Mouse (Mus musculus): Measurements from ENCODE around the gene Oscp1. TPM values are rescaled to one million over a fixed set of nuclear protein-coding genes. Genes with fewer than 3 reads are reported as not detected.

Gene Oscp1
- total RNA-seq, 1 experiment from 2014 or later: 12.2 TPM

GRCm38 (mm10) chr4:126110374-126111152 is 52.2 kb downstream of the Oscp1 start:
- DNase-seq: peak; percentile 81

GRCm38 (mm10) chr4:126111153-126111549 is 52.8 kb downstream of the Oscp1 start:
- peak; percentile 33 for DNase-seq

DNA sequence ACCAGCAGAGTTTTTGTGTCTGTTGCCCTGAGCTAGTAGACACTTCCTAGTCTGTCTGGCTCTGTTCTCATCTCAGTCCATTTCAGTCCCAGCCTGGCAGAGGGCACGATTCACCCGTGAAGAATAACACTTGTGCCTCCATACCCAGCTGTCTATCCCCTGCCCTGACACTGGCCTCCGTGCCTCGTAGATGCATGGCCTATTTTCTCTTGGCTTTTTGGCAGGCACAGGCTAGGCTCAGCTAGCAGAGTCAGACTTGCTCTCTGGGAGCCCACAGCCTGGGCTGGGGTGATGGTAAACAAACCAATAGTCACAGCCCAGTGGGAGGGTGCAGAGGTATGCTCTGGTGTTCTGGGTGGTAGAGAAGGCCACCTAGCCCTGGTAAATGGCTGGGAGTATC is 54.9 kb downstream of the Oscp1 start:
- no peak for DNase-seq

- DNase-seq: peak; percentile 76
Measured at GRCm38 (mm10) chr4:126113943-126114342, 55.6 kb downstream of the Oscp1 start.

GRCm38 (mm10) chr4:126115411-126115810 is 57.0 kb downstream of the Oscp1 start:
- DNase-seq: no peak

DNA sequence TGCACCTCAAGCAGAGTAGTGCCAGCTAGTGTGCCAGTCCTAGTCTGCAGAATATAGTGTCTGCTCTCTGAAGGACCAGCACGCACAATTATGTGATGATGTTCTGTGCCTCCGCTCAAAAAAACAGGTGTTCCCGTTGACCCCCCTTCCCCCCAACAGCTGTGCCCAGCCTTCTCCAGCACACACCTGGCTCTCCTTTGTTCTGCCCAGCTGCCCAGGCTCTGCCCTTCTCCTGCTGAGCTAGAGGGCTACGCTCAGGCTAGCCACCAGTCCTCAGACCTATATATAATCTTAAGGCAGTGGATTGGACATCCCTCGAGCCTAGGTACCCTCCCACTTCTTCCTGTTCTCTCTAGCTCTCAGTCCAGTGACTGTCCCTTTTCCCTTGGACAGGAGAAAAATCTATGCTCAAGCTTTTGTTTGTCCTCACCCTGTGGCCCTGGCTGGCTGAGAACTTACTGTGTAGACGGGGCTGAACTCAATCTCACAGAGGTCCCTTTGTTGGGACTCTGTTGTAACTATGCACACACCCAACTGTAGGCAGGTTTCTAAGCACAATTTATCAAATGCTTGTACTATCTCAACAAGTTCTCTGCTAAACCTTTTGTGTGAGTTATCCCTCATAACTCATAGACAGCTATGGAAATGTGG is 57.6 kb downstream of the Oscp1 start:
- no peak for DNase-seq

DNA sequence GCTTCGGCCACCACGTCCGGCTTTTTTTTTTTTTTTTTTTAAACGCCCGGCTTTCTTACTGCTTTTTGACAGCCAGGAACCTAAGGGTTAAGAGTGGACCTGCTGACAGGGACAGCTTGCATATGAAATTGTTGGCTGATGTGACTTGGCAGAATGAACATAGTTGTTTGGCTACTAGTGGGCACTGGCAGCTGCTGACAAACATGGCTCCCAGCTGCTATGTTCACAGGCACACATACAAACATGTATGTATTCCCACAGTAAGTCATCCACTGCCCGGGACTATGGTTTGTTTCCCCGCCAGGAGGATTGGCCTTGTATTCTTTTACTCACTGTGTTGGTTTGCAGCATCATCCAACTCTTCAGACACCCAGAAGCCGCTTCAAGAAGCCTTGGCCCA is 58.8 kb downstream of the Oscp1 start:
- no peak for DNase-seq

GRCm38 (mm10) chr4:126118651-126119050 is 60.3 kb downstream of the Oscp1 start:
- DNase-seq: no peak

DNA sequence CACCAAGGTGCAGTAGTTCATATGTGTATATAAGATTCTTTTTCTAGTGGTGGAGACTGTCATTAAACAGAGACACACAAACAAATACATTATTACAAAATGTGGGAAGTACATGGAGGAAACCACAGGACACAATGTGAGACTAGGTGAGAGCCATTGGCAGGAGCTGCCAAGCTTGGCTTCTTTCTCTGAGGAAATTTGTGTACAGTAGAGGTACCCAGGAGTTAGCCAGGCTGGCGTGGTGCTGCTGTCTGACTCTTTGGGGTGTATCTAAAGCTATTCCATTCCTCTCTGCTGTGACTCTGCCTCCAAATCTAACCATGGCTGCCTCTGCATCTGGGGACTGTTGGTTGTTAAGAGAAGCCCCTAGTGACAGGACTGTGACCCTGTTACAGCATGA is 60.7 kb downstream of the Oscp1 start:
- DNase-seq: no peak

- DNase-seq: no peak
Measured at GRCm38 (mm10) chr4:126120052-126120451, 61.7 kb downstream of the Oscp1 start.

DNA sequence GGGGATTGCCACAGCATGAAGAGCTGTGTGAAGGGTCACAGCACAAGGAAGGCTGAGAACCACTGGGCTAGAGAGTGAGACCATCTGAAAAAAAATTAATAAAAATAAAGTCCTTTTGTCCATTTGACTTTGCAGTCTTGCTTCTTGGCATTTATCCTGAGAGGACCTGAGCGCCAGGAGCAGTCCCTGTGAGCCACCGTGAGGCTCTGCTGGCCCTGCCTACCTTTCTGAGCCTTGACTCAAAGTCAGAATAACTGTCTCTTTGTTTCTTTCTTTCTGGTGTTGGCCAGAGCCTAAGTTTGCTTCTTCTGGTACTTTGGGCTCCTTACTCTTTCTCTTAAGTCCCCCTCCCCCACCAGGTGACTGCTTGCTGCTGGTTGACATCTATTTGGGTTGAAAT is 62.1 kb downstream of the Oscp1 start:
- DNase-seq: no peak

DNA sequence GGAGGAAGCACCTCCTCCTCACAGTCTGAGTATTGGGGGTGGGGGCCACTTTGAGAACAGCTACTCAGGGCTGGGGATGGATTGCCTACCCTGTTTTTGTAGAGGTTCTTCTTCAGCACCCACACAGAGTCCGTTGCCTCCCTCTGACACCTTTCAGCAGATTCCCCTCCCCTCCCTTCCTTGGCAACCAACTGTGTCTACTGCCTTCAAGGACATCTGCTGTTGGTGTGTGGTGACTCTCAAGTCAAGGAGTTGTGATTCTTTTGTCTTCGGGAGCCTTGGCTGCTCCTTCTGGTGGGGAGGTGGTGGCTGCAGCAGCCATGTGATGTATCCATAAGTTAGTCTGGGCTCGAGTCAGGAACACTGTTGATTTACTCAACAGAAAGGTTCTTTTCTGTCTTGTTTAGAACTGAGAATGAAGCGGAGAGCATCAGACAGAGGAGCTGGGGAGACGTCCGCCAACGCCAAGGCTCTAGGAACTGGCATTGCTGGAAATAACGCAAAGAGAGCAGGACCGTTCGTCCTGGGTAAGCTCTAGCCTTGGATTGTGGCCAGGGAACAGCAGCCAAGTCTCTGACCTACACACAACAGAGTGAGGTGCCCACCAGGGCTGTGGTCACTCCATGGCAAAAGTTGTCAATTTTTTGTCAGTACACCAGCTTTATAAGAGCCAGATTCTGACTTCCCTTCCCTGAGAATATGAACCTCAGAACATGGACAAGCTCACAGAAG is 65.1 kb downstream of the Oscp1 start:
- no peak for DNase-seq

DNA sequence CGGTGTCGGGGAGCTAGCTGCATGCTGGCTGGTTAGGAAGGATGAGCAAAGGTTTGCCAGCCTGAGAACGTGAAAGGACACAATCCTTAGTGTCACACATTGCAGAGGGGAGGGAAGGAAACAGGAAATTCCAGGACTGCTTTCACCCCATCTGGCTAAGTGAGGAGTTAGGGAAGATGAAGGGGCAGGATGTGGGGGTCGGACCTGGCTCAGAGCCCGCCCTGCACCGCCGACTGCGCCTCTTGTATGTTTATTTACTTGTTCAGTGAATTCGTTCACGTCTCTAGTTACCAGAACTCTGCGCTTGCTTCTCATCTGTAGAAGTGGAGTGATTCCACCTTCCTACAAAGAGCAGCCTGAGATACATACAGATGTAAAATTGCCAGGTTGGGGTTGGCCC is 72.1 kb downstream of the Oscp1 start:
- no peak for DNase-seq

GRCm38 (mm10) chr4:126131290-126132121 is 73.1 kb downstream of the Oscp1 start:
- peak; percentile 53 for DNase-seq

GRCm38 (mm10) chr4:126132636-126133264 is 74.4 kb downstream of the Oscp1 start:
- no peak for DNase-seq

DNA sequence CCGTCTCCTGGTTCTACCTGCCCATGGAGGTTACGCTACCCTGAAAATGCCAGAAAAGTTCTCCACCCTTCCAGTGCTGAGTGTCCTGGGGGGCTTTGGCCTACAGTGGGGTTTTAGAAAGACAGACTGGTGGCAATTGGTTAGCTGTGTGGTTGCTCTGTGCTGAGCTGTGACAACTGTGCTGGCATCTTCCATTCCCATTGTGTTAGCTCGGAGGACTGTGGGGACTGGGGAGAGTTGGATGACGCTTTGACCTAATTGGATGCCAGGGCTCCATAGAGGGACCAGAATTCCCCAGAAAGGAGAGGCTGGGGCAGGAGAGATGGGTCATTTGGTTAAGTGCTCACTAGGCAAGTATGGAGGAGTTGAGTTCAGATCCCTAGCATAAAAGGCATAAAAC is 75.9 kb downstream of the Oscp1 start:
- DNase-seq: no peak

GRCm38 (mm10) chr4:126134639-126135038 is 76.3 kb downstream of the Oscp1 start:
- DNase-seq: no peak

- DNase-seq: no peak
Measured at GRCm38 (mm10) chr4:126137773-126138172, 79.4 kb downstream of the Oscp1 start.

- DNase-seq: no peak
Measured at GRCm38 (mm10) chr4:126141021-126141420, 82.7 kb downstream of the Oscp1 start.

Data from adrenal gland, postnatal 25 days (tissue).